Mouse (Mus musculus) kidney, adult 2 months (tissue): ENCODE measurements around the gene Gm37596.

Experiments used
- CTCF ChIP-seq: fragments of 200-500 bp; conservative IDR thresholded peaks from 2 replicates; pipeline ENCODE4 v1.5.1; 2011; ENCODE audit warnings: low read depth, mild to moderate bottlenecking, control low read depth, low read length, moderate library complexity, mixed read lengths; ENCODE audit not compliant: insufficient read depth, insufficient read length
- POLR2A ChIP-seq: fragments of 200-500 bp; IDR thresholded peaks from one replicate; pipeline ENCODE4 v1.6.1; 2011; ENCODE audit warnings: low read depth, low read length, control low read depth

DNA sequence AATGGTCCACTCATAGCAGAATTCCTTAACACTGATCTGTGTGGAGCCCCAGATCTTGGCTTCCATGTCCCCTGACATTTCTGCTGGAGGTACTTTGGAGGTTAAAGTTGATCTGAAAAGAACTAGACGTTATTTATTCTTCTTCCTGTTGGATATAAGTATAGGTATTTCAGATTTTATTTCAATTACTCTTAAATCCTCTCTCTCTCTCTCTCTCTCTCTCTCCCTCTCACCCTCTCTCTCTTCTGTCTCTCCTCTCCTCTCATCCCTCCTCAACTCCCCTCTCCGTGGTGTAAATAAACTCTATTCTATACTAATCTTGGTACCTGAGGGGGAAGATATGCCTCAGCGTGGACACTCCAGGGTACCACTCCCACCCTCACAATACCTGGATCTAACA, 40.3 kb downstream of the Gm37596 start, which contains the start of gene Tdpoz2:
- TF ChIP-seq POLR2A (no peak), CTCF (no peak)
